Mouse (Mus musculus): ENCODE results near the gene Acer2.

GRCm38 (mm10) chr4:86905869-86906268 lies 31.7 kb downstream of the Acer2 start:
- no peak for TF ChIP-seq CTCF (IDR thresholded peaks at IDR 0.05; ENCODE audit: low read depth)
- no peak for TF ChIP-seq EP300 (IDR thresholded peaks at IDR 0.05; ENCODE audit: low read depth)

All from liver, postnatal 0 days (tissue).